Mouse (Mus musculus) liver, adult 2 months (tissue): ENCODE results near the gene Prelp.

Experiments
- CTCF ChIP-seq: fragments of 200-500 bp; IDR thresholded peaks from 2 replicates; pipeline ENCODE4 v1.5.1; 2011; ENCODE audit warnings: low read depth, low read length, control low read depth
- POLR2A ChIP-seq: fragments of 200-500 bp; IDR thresholded peaks from 2 replicates; pipeline ENCODE4 v1.6.1; 2011; ENCODE audit warnings: low read length, control low read depth; ENCODE audit not compliant: insufficient read depth; ENCODE audit errors: extremely low read depth

DNA sequence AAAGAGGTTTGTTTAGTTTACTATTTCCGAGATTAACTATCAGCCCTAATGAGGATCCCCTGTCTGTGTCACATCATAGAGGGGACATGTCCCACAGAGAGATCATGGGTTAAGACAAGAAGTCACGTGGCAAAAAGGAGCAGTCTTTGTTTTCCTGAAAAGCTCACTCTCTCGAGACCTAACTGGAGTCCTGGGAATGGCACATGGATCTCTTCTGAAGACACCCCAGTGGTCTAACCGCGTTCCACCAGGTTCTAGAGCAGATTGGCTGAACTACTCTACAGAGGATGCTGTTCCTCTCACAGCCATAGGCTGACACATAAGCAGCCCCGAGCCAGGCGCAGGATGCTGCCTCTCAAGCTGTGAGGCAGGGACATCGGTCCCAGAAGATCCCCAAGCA is 48.2 kb upstream of the Prelp start:
- no peak for TF ChIP-seq POLR2A
- no peak for TF ChIP-seq CTCF
